Mouse (Mus musculus) liver, postnatal 0 days (tissue): Measurements from ENCODE around the gene Rps12.

Source experiments
- CTCF ChIP-seq: sonication (generic); IDR thresholded peaks from 2 replicates; pipeline ENCODE4 v1.5.1; 2016; ENCODE audit warnings: antibody characterized with exemption, low read depth
- EP300 ChIP-seq: IDR thresholded peaks from 2 replicates; pipeline ENCODE4 v1.6.1; 2016; ENCODE audit warnings: antibody characterized with exemption, low read depth, mild to moderate bottlenecking

GRCm38 (mm10) chr10:23777288-23777945 lies 9.7 kb downstream of the Rps12 start:
- TF ChIP-seq CTCF (peak; percentile 48), EP300 (no peak)
